Comparison of ENCODE assay signal across 25 mouse cellular contexts in genomic region chr12:97759116-97759515, GRCm38 (mm10).
DNase-seq lines count a peak whose midpoint lies in the region; ATAC-seq lines count a peak whose summit lies in the region.
"Had no signal": no experiment of that assay in that cellular context is flagged by ENCODE, and none has a peak within 500 bp of the region (broad histone marks: within the 10 kb centered on the region; RNA-seq: fewer than 3 reads in every experiment).

No protein-coding gene starts in this region.

- no peak overlapping the region; the same call in 1 of the 2 replicates for H3K27ac ChIP-seq in hindbrain, embryonic 14.5 days
- H3K27ac ChIP-seq: heart, embryonic 13.5 days; hindbrain, embryonic 15.5 days; kidney, embryonic 15.5 days; limb, embryonic 12.5 days; liver, embryonic 15.5 days; midbrain, embryonic 10.5 days; neural tube, embryonic 13.5 days had no signal

- ATAC-seq in hindbrain, embryonic 14.5 days (ENCODE audit: low FRiP score), result no peak

- DNase-seq in left cerebral cortex, postnatal 14 days (ENCODE audit: low spot score in 2 of 2), result peak; percentile 16 to 20
- no peak for DNase-seq in left cerebral cortex, adult 11 months (ENCODE audit: low spot score)
- peak; percentile 9 to 22 for DNase-seq in right cerebral cortex, postnatal 36 days (ENCODE audit: low spot score in 2 of 2)
- no peak for DNase-seq in right cerebral cortex, postnatal 25 days
- peak; percentile 11 to 14 for DNase-seq in layer of hippocampus, adult 8-10 months (ENCODE audit: low spot score in 2 of 2)
- peak; percentile 60 for DNase-seq in telencephalon, adult 2 months (ENCODE audit: low read depth, low spot score)
- no peak for DNase-seq in heart, adult 18-20 months
- no peak for DNase-seq in hindbrain, embryonic 14.5 days (ENCODE audit: low spot score)
- DNase-seq: adrenal gland, postnatal 25 days; B cell, adult 2 months; cerebellum, adult 2 months; cerebellum, postnatal 25 days; heart, postnatal 10 days; kidney, adult 18-20 months; kidney, postnatal 25 days; lung, postnatal 14 days had no signal

- no peak overlapping the region for H3K4me2 ChIP-seq in hindbrain, embryonic 14.5 days (replicated peaks)
- H3K4me2 ChIP-seq: heart, embryonic 13.5 days; hindbrain, embryonic 15.5 days; kidney, embryonic 15.5 days; limb, embryonic 12.5 days; liver, embryonic 15.5 days; lung, embryonic 14.5 days; neural tube, embryonic 13.5 days had no signal

- H3K9ac ChIP-seq in hindbrain, embryonic 14.5 days, result no peak overlapping the region
- H3K9ac ChIP-seq: heart, embryonic 13.5 days; hindbrain, embryonic 15.5 days; kidney, embryonic 15.5 days; limb, embryonic 12.5 days; liver, embryonic 15.5 days; lung, embryonic 14.5 days; neural tube, embryonic 13.5 days had no signal

- 81% methylated on average over 3 of the region's 3 CpGs for WGBS in hindbrain, embryonic 14.5 days

- no peak overlapping the region for H3K4me3 ChIP-seq in hindbrain, embryonic 14.5 days (replicated peaks; ENCODE audit: low read length)
- H3K4me3 ChIP-seq: heart, embryonic 13.5 days; hindbrain, embryonic 15.5 days; kidney, embryonic 15.5 days; limb, embryonic 12.5 days; liver, embryonic 15.5 days; midbrain, embryonic 10.5 days; myocyte; neural tube, embryonic 13.5 days had no signal

- H3K27me3 ChIP-seq in hindbrain, embryonic 14.5 days (ENCODE audit: control insufficient read depth, insufficient read depth, low read length), result no peaks in the 10 kb centered on the region
- H3K27me3 ChIP-seq: heart, embryonic 13.5 days; hindbrain, embryonic 15.5 days; kidney, embryonic 15.5 days; limb, embryonic 12.5 days; liver, embryonic 15.5 days; neural tube, embryonic 13.5 days had no signal

- no peaks in the 10 kb centered on the region for H3K36me3 ChIP-seq in hindbrain, embryonic 14.5 days (replicated peaks; ENCODE audit: control insufficient read depth, insufficient read depth)
- H3K36me3 ChIP-seq: heart, embryonic 13.5 days; hindbrain, embryonic 15.5 days; kidney, embryonic 15.5 days; limb, embryonic 12.5 days; liver, embryonic 15.5 days; midbrain, embryonic 10.5 days; neural tube, embryonic 13.5 days had no signal

- intact Hi-C loops in left cerebral cortex, postnatal 14 days (cut with DNase I), result no loop called here

- no peaks in the 10 kb centered on the region for H3K4me1 ChIP-seq in hindbrain, embryonic 14.5 days (replicated peaks; ENCODE audit: control insufficient read depth, insufficient read depth, low read length)
- H3K4me1 ChIP-seq: heart, embryonic 13.5 days; hindbrain, embryonic 15.5 days; kidney, embryonic 15.5 days; limb, embryonic 12.5 days; liver, embryonic 15.5 days; midbrain, embryonic 10.5 days; neural tube, embryonic 13.5 days had no signal

- H3K9me3 ChIP-seq in hindbrain, embryonic 14.5 days (ENCODE audit: control insufficient read depth, low read length), result no peaks in the 10 kb centered on the region
- H3K9me3 ChIP-seq: heart, embryonic 13.5 days; hindbrain, embryonic 15.5 days; kidney, embryonic 15.5 days; limb, embryonic 12.5 days; liver, embryonic 15.5 days; midbrain, embryonic 10.5 days; neural tube, embryonic 13.5 days had no signal

Comparison
In these comparisons a context has a peak if more than half of its experiments do, and no peak if none do; other contexts are left out.
1. DNase-seq: peak in left cerebral cortex, postnatal 14 days (2 of 2), right cerebral cortex, postnatal 36 days (2 of 2), layer of hippocampus, adult 8-10 months (2 of 2) and telencephalon, adult 2 months (single experiment); none in left cerebral cortex, adult 11 months (single experiment), right cerebral cortex, postnatal 25 days (single experiment), heart, adult 18-20 months (0 of 2) and hindbrain, embryonic 14.5 days (single experiment).